Mouse (Mus musculus) bone marrow macrophage, adult 2 months (primary cell): ENCODE measurements around the gene Nkapl.

Experiments
- CTCF ChIP-seq: IDR thresholded peaks from 2 replicates; pipeline ENCODE4 v1.5.1; 2012; ENCODE audit warnings: low read depth, mild to moderate bottlenecking, low read length, moderate library complexity
- POLR2A ChIP-seq: IDR thresholded peaks from 2 replicates; pipeline ENCODE4 v1.6.1; 2012; ENCODE audit warnings: mild to moderate bottlenecking, low read depth, low read length, borderline replicate concordance

DNA sequence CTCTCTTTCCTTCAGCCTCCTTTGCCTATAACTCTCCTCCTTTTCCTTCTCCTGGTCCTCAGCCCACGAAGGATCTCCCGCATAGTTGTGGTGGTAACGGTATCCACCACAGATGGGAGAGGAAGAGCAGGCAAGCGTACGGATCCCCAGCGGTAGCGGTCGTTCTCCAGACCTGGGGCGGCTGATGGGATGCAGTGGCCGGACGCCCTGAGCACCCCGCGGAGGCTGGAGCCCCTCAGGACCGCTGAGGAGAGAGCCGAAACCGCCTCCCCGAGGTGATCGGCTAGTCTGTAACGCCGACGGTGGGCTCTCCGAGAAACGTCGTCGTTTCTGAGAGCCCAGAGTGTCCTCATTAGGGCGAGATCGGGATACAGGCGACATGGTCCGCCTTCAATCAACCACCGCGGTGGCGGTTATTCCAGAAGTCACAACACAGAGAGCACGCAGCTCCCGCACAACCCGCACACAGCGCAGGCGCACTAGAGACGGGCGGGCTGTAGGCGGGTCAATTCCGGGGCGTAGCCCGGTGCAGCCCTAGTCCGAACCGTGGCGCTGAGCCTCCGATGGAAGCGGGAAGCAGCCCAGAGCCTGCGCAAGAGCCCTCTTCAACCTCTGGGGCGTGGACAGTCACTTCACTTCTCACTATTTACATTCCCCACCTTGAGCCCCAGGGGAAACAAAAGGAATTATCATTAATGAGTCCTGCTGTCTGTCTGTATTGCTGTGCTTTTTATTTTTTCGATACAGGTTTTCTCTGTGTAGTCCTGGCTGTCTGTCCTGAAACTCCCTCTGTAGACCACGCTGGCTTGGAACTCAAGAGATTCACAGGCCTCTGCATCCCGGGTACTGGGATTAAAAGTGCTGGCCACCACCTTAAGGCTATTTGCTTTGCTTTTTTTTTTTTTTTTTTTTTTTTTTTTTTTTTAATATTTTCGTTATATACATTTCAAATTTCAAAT, at the start of gene Nkapl:
- TF ChIP-seq CTCF (no peak), POLR2A (peak; percentile 34; the same call in 1 of the 2 replicates)
